Mouse (Mus musculus) liver, adult 2 months (tissue): Measurements from ENCODE around the gene Ssh2.

Source experiments
- CTCF ChIP-seq: fragments of 200-500 bp; IDR thresholded peaks from 2 replicates; pipeline ENCODE4 v1.5.1; 2011; ENCODE audit warnings: low read depth, low read length, control low read depth
- POLR2A ChIP-seq: fragments of 200-500 bp; IDR thresholded peaks from 2 replicates; pipeline ENCODE4 v1.6.1; 2011; ENCODE audit warnings: low read length, control low read depth; ENCODE audit not compliant: insufficient read depth; ENCODE audit errors: extremely low read depth

DNA sequence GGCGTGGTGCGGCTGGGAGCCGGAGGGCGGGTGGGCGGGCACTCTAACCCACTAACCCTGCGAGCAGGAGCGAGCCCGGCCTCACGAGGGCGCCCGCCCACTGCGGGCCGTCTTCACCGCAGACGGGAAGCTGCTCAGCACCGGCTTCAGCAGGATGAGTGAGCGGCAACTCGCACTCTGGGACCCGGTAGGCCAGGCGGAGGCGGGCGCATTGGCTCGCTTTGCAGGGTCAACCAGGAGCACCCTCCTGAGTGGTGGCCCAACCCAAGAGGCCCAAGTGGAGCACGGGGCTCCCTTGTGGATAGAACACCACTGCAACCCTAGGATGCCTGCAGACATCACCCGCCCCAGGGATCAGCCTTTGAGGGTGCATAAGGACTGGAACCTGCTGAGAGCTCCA lies 251.1 kb downstream of the Ssh2 start:
- TF ChIP-seq CTCF (peak; percentile 75), POLR2A (no peak)
